Mouse (Mus musculus): ENCODE measurements around the gene Ube4a.

- TF ChIP-seq CTCF (IDR thresholded peaks at IDR 0.05; ENCODE audit: low read depth, low read length) (no peak), GATA1 (IDR thresholded peaks at IDR 0.05; ENCODE audit: borderline replicate concordance, low read length) (no peak)
Measured at GRCm38 (mm10) chr9:44878776-44879500, 86.5 kb downstream of the Ube4a start.

All from G1E (cell line).